Mouse (Mus musculus): ENCODE data around the gene Otop3.
A peak's percentile ranks its signal among the peaks of the same experiment; 100 is the strongest.
"Not testable (repeated sequence)": the region's sequence is repeated elsewhere in the genome, so short reads cannot be mapped to it uniquely, and the experiment has no call there.

The Otop3 gene

DNA sequence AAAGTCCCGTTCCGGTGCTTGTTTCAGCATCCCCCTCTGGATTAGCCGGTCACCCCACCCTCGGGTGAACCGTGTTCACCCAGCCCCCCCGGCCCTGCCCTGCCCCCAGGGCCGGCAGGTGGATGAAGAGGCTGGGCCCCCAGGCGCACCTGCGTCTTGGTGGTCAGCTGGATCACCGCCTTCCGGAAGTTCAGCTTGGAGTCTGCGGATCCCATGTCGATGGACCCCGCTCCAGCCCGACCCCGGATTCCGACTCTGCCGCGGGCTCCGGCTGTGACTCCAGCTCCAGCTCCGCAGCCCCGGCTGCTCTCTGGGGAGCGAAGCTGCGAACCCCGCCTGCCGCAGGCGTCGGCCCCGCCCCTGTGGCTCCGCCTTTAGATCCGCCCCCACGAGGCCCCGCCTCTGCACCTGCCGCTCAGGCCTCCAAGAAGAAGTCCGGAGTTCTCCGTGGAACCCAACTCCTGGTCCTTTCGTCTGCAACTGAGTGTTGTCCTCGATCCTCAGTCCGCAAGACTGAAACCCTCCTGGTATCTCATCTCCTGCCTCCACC, 32.9 kb downstream of the Otop3 start, which contains the start of gene Hid1:
Hid1 (minus strand) TSS at position 362 of the 550 bp plus-strand sequence.
- peak; percentile 82 to 84 for DNase-seq

DNA sequence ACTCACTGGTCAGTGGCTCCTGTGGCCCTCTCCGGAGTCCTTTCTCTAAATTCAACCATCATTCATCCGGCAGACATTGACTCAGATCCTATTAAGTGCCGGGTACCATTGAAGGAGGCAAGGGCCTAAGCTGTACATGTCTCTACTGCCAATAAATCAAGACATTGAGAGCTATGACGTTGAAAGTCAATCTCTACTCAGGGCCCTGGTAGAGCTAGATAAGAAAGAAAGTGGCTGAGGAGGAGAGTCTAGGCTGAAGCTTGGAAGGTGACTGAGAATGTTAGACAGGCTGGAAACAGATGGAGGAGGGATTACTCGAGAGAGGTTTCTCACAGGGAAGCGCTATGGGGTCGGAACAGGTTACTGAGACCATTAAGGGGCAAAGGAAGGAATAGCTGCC, 35.8 kb downstream of the Otop3 start:
- DNase-seq: no peak

GRCm38 (mm10) chr11:115371354-115371753, 36.8 kb downstream of the Otop3 start:
- DNase-seq: no peak

DNA sequence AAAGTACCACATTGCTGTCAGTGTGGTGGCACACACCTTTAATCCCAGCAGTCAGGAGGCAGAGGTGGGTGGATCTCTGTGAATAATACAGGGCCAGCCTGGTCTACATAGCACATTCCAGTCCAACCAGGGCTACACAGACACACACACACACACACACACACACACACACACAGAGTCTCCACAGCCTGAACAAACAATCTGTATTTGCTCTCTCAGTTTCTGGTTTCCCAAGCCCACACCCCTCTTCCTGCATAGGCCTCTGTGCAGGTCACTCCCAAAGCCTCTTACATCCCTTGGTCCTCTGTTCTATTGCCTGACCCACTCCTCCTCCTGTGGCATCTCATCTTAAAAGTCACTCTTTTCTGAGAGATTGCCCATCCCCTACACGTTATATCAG, 37.5 kb downstream of the Otop3 start:
- DNase-seq: no peak

GRCm38 (mm10) chr11:115372737-115373136, 38.2 kb downstream of the Otop3 start:
- no peak for DNase-seq

GRCm38 (mm10) chr11:115373805-115374694, 39.5 kb downstream of the Otop3 start:
- DNase-seq: no peak

DNA sequence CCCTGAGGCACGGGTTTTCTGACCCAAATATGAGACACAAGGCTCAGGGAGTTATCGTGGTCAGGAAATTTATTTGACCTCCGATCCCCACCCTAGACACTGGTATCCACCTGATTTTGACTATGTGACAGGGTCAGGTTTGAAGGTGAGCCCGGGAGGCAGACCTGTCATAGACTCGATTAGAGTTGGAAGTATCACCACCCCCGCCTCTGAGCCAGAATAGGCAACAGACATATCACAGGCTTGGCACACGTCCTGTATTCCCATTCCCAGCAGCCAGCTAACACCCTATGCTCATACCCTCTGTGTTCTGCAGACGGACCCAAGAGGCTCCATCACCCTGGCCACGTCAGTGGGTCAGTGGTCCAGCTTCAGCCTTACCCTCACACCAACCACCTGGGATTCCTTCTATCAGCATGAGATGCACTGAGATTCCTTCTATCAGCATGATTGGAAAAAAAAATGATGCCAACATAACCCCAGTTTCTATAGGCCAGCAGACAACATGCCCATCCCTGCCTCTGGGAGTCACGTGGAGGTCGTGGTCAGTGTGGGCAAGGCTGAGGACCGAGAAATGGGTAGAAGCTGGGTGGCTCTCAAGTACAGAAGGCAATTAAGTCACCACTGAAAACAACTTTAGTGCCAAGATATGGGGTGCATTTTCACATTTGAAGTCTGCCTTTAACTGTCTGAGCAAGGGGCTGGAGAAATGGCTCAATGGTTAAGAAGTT, 40.3 kb downstream of the Otop3 start:
- DNase-seq: no peak

DNA sequence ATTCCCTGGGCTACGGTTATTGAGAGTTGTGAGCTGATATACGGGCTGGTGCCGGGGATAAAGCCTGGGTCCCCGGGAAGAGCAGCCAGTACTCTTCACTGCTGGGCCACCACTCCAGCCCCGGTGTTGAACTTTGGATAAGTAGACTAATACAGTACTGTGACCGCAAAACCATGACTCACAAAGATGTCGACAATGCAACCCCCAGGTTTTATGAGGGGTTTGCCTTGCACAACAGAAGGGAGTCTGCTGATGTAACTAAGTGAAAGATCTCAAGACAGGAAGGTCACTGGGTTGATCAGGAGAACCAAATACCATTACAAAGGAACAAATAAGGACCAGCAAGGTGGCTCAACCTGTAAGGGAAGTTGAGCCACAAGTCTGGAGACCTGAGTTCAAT, 42.2 kb downstream of the Otop3 start:
- no peak for DNase-seq

GRCm38 (mm10) chr11:115377254-115377653, 42.7 kb downstream of the Otop3 start:
- no peak for DNase-seq

GRCm38 (mm10) chr11:115377854-115378253, 43.3 kb downstream of the Otop3 start:
- DNase-seq: no peak

DNA sequence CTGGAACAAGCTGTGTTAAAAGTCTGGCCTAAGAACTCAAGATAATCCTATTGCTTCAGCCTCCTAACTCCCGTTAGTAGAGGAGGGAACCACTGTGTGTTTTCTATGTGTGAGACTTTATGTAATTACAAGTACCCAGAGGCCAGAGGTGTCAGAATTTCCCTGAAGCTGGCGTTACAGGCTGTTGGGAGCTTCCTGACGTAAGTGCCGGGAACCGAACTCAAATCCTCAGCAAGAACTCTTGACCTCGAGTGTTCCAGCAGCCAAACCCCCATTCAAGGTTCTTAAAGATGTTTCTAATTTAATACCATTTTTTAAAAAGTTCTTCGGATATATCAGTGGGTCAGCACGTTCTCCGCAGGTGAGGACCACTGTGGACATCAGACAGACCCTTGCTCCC, 46.7 kb downstream of the Otop3 start:
- DNase-seq: no peak

- DNase-seq: peak; percentile 52 to 53
Measured at GRCm38 (mm10) chr11:115381743-115382539, 47.4 kb downstream of the Otop3 start, which contains the start of gene Cdr2l. Gene Cdr2l, plus strand, starts transcription at chr11:115381916.

- DNase-seq: no peak
Measured at GRCm38 (mm10) chr11:115382891-115383290, 48.4 kb downstream of the Otop3 start.

- no peak for DNase-seq
Measured at GRCm38 (mm10) chr11:115383701-115384474, 49.4 kb downstream of the Otop3 start.

GRCm38 (mm10) chr11:115384587-115384986, 50.1 kb downstream of the Otop3 start:
- no peak for DNase-seq

DNA sequence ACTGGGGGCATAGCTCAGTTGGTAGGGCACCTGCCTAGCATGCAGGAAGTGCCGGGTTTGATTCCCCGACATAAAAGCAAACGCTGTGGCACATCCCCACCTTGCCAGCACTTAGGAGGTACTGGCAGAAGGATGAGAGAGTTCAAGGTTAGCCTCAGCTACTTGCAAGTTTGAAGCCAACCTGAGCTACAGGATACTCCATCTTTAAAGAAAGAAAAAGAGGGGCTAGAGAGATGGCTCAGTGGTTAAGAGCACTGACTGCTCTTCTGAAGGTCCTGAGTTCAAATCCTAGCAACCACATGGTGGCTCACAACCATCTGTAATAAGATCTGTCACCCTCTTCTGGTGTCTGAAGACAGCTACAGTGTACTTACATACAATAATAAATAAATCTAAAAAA, 52.3 kb downstream of the Otop3 start:
- not testable (repeated sequence) for DNase-seq

DNA sequence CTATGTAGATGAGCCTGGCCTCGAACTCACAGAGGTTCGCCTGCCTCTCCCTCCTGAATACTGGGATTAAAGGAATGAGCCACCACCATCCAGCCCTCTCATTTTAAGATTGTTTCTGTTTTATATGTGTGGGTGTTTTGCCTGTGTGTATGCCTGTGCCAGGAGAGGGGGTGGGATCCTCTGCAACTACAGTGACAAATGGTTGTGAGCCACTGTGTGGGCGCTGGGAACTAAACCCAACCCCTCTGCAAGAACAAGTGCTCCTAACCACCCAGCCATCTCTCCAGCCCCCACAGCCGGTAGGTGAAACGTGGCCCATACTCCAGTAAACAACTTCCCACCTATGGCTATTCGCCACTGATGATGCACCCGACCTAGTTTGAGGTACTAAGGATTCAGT, 56.8 kb downstream of the Otop3 start:
- no peak for DNase-seq

GRCm38 (mm10) chr11:115393721-115394325, 59.3 kb downstream of the Otop3 start:
- no peak for DNase-seq

Data from thymus, adult 18-20 months (tissue).